Mouse (Mus musculus): ENCODE results near the gene Olfr1290.

Olfr1290 gene

DNA sequence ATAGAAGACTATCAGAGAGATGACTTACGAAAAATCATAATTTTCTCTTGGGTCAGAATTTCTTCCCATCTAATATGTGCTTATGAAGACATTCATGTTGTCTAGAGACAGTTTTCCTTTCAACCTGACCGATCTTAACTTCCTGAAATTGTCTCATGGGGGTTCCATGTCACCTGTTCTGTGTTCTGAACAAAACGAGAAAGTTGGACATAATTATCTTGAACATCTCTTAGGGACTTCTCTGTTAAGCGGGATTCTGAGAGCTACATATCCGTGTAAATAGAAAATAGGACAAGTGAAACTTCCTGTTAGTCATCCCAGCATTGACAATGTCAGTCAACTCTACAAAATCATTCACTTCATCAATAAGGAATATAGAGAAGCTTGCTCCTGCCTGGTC lies at the start of gene Olfr1290:
TSS of gene Olfr1290 (minus strand) at position 101 of the 400 bp plus-strand sequence.
- no peak for DNase-seq

DNA sequence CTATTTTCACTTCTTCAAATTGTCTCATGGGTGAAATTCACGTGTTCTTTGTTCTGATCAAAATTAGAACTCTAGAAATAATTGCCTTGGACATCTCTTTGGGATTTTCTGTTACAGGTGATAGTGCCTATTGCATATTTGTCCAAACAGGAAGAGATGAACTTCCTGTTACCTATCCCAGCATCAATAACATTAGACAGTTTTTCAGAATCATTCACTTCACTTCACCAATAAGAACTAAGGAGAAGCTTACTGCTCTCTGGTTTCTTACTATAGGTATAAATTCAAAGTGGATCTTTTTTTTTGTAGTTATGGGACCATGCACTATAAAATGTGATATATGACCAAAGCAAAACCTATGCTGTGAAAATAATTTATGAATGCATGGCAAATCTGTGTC lies 46.6 kb upstream of the Olfr1290 start, which contains the start of gene Olfr1294:
TSS of gene Olfr1294 (minus strand) at position 101 of the 400 bp plus-strand sequence.
- DNase-seq = no peak

DNA sequence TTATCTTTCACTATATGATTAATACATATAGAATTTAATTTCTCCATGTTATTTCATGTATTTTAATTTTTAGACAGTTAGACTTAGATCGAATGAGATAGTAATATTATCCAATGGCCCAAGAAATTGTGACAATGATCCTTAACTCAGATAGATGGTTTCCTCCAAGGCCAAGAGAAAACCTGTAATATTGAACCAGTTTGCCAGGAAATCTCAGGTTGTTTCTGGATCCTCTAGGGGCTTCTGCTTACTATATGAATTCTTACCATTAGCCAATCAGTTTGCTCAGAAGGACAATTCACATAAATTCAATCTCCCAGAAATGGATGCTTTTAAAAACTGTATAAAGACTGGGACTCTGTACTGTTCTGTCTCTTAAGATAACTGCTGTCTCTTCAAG lies 31.3 kb upstream of the Olfr1290 start, which contains the start of gene Olfr1293-ps:
TSS of gene Olfr1293-ps (plus strand) at position 301 of the 400 bp plus-strand sequence.
- no peak for DNase-seq

DNA sequence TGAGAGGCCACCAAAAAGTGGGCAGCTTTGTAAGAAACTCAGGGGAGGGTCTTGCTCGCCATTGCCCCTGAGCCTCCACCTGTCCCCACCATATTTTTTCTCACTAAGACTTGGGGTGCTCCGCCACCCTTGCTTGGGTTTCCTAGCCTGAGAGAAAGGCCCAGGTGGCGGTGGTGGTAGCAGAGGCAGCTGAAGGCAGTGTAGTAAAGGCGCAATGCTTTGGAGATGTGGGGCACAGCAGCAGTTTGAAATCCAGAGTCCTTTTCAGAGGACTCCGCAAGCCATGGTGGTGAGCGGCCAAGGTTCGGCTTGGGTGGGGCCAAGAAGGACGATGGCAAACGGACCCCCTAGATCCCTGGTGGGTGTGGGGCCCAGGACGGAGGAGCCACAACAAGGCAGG lies 23.8 kb upstream of the Olfr1290 start:
- DNase-seq = no peak

DNA sequence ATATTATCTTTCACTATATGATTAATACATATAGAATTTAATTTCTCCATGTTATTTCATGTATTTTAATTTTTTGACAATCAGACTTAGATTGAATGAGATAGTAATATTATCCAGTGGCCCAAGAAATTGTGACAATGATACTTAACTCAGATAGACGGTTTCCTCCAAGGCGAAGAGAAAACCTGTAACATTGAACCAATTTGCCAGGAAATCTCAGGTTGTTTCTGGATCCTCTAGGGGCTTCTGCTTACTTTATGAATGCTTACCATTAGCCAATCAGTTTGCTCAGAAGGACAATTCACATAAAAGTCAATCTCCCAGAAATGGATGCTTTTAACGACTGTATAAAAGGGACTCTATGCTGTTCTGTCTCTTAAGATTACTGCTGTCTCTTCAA lies 3.3 kb upstream of the Olfr1290 start, which contains the start of gene Olfr1291-ps1:
TSS of gene Olfr1291-ps1 (plus strand) at position 301 of the 400 bp plus-strand sequence.
- no peak for DNase-seq

DNA sequence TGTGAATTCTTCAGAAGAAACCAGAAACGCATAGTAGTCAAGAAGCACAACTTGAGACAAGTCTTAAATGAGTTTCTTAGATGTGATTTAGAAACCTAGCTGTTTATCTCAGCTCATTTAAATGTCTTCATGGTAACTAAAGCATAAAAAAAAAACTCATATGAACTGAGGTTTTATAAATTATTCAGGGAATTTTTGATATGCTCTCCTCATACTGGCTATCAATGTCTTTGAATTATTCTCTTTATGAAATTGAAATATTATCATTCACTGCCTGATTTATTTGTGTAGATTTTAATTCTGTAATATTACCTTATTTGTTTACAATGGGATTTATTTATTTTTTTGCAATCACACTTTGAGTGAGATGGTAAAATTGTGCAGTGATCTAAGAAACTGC lies 13.1 kb downstream of the Olfr1290 start, which contains the start of gene Olfr1289:
TSS of gene Olfr1289 (plus strand) at position 301 of the 400 bp plus-strand sequence.
- no peak for DNase-seq

DNA sequence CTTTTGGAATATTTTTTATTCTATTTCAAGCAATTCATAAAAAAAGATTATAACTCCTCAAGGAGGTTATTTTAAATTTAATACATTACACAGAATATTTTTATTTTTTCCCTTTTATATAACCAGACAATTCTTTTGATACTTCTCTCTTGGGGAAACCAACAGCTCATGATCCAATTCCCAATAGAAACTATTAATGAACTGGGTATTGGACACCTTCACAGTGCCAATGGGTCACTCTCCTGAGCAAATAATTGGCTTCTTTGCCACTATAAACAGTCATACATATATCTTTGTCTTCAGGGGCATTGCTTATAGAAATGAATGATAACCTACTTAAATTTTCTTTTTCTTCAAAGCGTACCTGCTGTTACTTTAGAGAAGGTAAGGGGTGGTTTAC lies 19.8 kb downstream of the Olfr1290 start, which contains the start of gene Olfr1288:
TSS of gene Olfr1288 (plus strand) at position 301 of the 400 bp plus-strand sequence.
- no peak for DNase-seq

DNA sequence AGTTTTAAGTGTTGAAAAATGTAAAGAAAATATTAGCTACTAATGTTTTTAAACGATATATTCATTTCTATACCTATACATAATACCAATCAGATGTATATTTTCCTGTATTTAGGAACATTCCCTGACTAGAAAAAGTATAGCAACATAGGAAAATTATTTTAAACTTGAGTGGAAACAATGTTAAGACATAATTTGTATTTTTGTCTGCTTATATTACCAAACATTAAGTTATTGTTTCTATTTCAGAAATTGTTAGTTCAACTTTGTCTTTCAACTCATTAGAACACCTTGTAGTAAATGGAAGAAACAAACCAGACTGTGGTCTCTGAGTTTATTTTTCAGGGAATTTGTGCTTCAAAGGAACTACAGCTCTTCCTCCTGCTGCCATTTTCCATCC lies 44.8 kb downstream of the Olfr1290 start, which contains the start of gene Olfr1287:
TSS of gene Olfr1287 (plus strand) at position 301 of the 400 bp plus-strand sequence.
- DNase-seq = no peak
